8 mouse cellular contexts compared by ENCODE assay signal in the genomic region with DNA sequence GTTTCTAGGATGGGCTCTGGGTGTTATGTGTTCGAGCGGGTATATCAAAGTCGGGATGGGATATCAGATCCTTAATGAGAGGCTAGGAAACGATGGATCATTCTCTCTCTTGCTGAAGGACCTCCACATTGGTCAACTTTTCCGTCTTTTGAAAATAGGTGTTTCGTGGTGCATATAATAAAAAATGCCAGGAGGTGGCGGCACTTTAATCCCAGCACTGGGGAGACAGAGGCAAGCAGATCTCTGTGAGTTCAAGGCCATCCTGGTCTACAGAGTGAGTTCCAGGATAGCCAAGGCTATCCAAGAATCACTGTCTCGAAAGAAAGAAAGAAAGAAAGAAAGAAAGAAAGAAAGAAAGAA. TPM values are rescaled to one million over a fixed set of nuclear protein-coding genes. Genes with fewer than 3 reads are reported as not detected.
DNase-seq lines count a peak whose midpoint lies in the region; ATAC-seq and TF ChIP-seq lines count a peak whose summit lies in the region.

No protein-coding gene starts in this region.

- H3K27me3 ChIP-seq in kidney, postnatal 0 days (ENCODE audit: insufficient read depth, low read length): no peaks in the 10 kb centered on the region
- peaks cover 5% of the 10 kb centered on the region; the same call in 1 of the 2 replicates for H3K27me3 ChIP-seq in embryonic facial prominence, embryonic 13.5 days
- H3K27me3 ChIP-seq in intestine, postnatal 0 days (replicated peaks; ENCODE audit: control insufficient read depth, insufficient read depth, low read length): no peaks in the 10 kb centered on the region
- no peaks in the 10 kb centered on the region for H3K27me3 ChIP-seq in myocyte (ENCODE audit: control insufficient read depth, insufficient read depth, insufficient read length)

- no peak for DNase-seq in kidney, postnatal 0 days (ENCODE audit: low spot score)
- DNase-seq in kidney, adult 11 months: no peak
- DNase-seq in thymus, postnatal 36 days: no peak
- DNase-seq in layer of hippocampus, adult 9-11 months: no peak
- no peak for DNase-seq in left cerebral cortex, adult 9 months (ENCODE audit: low spot score in 2 of 2)

- no peaks in the 10 kb centered on the region for H3K9me3 ChIP-seq in kidney, postnatal 0 days (replicated peaks; ENCODE audit: low read length)
- no peaks in the 10 kb centered on the region for H3K9me3 ChIP-seq in embryonic facial prominence, embryonic 13.5 days
- no peaks in the 10 kb centered on the region for H3K9me3 ChIP-seq in intestine, postnatal 0 days (ENCODE audit: control insufficient read depth)

- H3K4me2 ChIP-seq in kidney, postnatal 0 days (ENCODE audit: low read length): 0 out of 2 replicates have a peak overlapping the region, but pooled peaks have one; percentile 85
- H3K4me2 ChIP-seq in embryonic facial prominence, embryonic 13.5 days: peak overlapping the region; percentile 90
- H3K4me2 ChIP-seq in intestine, postnatal 0 days (replicated peaks; ENCODE audit: low read depth): peak overlapping the region; percentile 82
- H3K4me2 ChIP-seq in myocyte (ENCODE audit: low read depth): peak overlapping the region; percentile 30

- H3K4me1 ChIP-seq in kidney, postnatal 0 days (replicated peaks; ENCODE audit: insufficient read depth, low read length): peaks cover 8% of the 10 kb centered on the region; the same call in 1 of the 2 replicates
- peaks cover 28% of the 10 kb centered on the region for H3K4me1 ChIP-seq in embryonic facial prominence, embryonic 13.5 days
- H3K4me1 ChIP-seq in intestine, postnatal 0 days (replicated peaks; ENCODE audit: control insufficient read depth, insufficient read depth, low read length): peaks cover 18% of the 10 kb centered on the region

- no peak overlapping the region; the same call in 1 of the 2 replicates for H3K4me3 ChIP-seq in kidney, postnatal 0 days (replicated peaks; ENCODE audit: low read depth, low read length)
- H3K4me3 ChIP-seq in embryonic facial prominence, embryonic 13.5 days: peak overlapping the region; percentile 91
- H3K4me3 ChIP-seq in intestine, postnatal 0 days (ENCODE audit: low read depth, low read length): no peak overlapping the region
- peak overlapping the region; percentile 70 for H3K4me3 ChIP-seq in myocyte

- H3ac ChIP-seq in myocyte (ENCODE audit: control insufficient read depth, insufficient read length): no peak overlapping the region

- H3K27ac ChIP-seq in kidney, postnatal 0 days: no peak overlapping the region
- H3K27ac ChIP-seq in embryonic facial prominence, embryonic 13.5 days: peak overlapping the region; percentile 28; the same call in 1 of the 2 replicates
- 0 out of 2 replicates have a peak overlapping the region, but pooled peaks have one; percentile 87 for H3K27ac ChIP-seq in intestine, postnatal 0 days (ENCODE audit: low read depth, low read length)

- H3K9ac ChIP-seq in kidney, postnatal 0 days (ENCODE audit: low read depth, low read length): no peak overlapping the region
- H3K9ac ChIP-seq in embryonic facial prominence, embryonic 13.5 days: peak overlapping the region; percentile 21; the same call in 1 of the 2 replicates
- no peak overlapping the region for H3K9ac ChIP-seq in intestine, postnatal 0 days (ENCODE audit: low read depth, low read length)

- no peak for ATAC-seq in kidney, postnatal 0 days (replicated peaks; ENCODE audit: low FRiP score, low read depth)
- no peak for ATAC-seq in embryonic facial prominence, embryonic 13.5 days (ENCODE audit: insufficient number of reproducible peaks, insufficient read depth, low FRiP score, low TSS enrichment, low read depth)
- no peak for ATAC-seq in intestine, postnatal 0 days

- TF ChIP-seq CTCF in kidney, postnatal 0 days (IDR thresholded peaks at IDR 0.05; ENCODE audit: low read depth): 0 out of 2 replicates have a peak, but pooled peaks have one; percentile 34
- peak; percentile 43 for TF ChIP-seq CTCF in intestine, postnatal 0 days (IDR thresholded peaks at IDR 0.05; ENCODE audit: low read depth)

- WGBS in kidney, postnatal 0 days: 14% methylated on average over 8 of the region's 8 CpGs
- 14% methylated on average over 8 of the region's 8 CpGs for WGBS in embryonic facial prominence, embryonic 13.5 days
- WGBS in intestine, postnatal 0 days: 9% methylated on average over 8 of the region's 8 CpGs

- H3K79me2 ChIP-seq in myocyte (ENCODE audit: control insufficient read depth, insufficient read depth): peaks cover 32% of the 10 kb centered on the region

- TF ChIP-seq POLR2A in myocyte (IDR thresholded peaks at IDR 0.05; ENCODE audit: insufficient read length, low read depth): no peak

- H3K36me3 ChIP-seq in kidney, postnatal 0 days (ENCODE audit: insufficient read depth, low read length): peaks cover 4% of the 10 kb centered on the region; the same call in 1 of the 2 replicates
- peaks cover 19% of the 10 kb centered on the region for H3K36me3 ChIP-seq in embryonic facial prominence, embryonic 13.5 days
- H3K36me3 ChIP-seq in intestine, postnatal 0 days (ENCODE audit: control insufficient read depth, insufficient read depth): peaks cover 6% of the 10 kb centered on the region; the same call in 1 of the 2 replicates
- H3K36me3 ChIP-seq in myocyte (ENCODE audit: control insufficient read depth, insufficient read depth): no peaks in the 10 kb centered on the region

TF ChIP-seq in myocyte, 11 proteins besides CTCF, POLR2A, EP300 and RAD21:
- TF ChIP-seq E2F4 (IDR thresholded peaks at IDR 0.05; ENCODE audit: insufficient read depth) (no peak), TCF12 (IDR thresholded peaks at IDR 0.05; ENCODE audit: insufficient read depth, poor library complexity, severe bottlenecking) (no peak), POLR2AphosphoS2 (IDR thresholded peaks at IDR 0.05; ENCODE audit: insufficient read length, low read depth) (no peak), TCF3 (IDR thresholded peaks at IDR 0.05; ENCODE audit: insufficient read length, low read depth) (no peak), SRF (IDR thresholded peaks at IDR 0.05; ENCODE audit: control insufficient read depth, insufficient read length, low read depth) (no peak), MAX (IDR thresholded peaks at IDR 0.05; ENCODE audit: low read depth) (no peak), MYOD1 (IDR thresholded peaks at IDR 0.05; ENCODE audit: control insufficient read depth in 1 of 3, insufficient read length in 2 of 3, low read depth in 2 of 3) (no peak), USF1 (IDR thresholded peaks at IDR 0.05; ENCODE audit: low read depth) (no peak), REST (IDR thresholded peaks at IDR 0.05; ENCODE audit: insufficient read depth, insufficient read length) (no peak), MYOG (IDR thresholded peaks at IDR 0.05; ENCODE audit: control insufficient read depth in 1 of 3, insufficient read depth in 1 of 3, insufficient read length in 2 of 3, low read depth in 2 of 3) (no peak), CEBPB (IDR thresholded peaks at IDR 0.05; ENCODE audit: insufficient read depth, poor library complexity, severe bottlenecking) (no peak)

RNA-seq across cellular contexts. Expression of a gene that starts 0.8 kb away (rescaled TPM):
- polyA plus RNA-seq in kidney, postnatal 0 days (2015; fragmentation: Nextera tagmentation; extraction: Ambion mirVana): 76.4 and 83.7 TPM in 2 replicates
- 162 and 183 TPM in 2 replicates for polyA plus RNA-seq in embryonic facial prominence, embryonic 13.5 days (2015; fragmentation: Nextera tagmentation; extraction: Ambion mirVana)
- 34.1 and 34.5 TPM in 2 replicates for polyA plus RNA-seq in intestine, postnatal 0 days (2015; fragmentation: Nextera tagmentation; extraction: Ambion mirVana)
- 67.5 TPM for polyA plus RNA-seq in myocyte (2012; fragmentation: generic; extraction: Trizol)

RNA-seq across cellular contexts. Expression of a gene that starts 27.6 kb away (rescaled TPM):
- polyA plus RNA-seq in kidney, postnatal 0 days (2015; fragmentation: Nextera tagmentation; extraction: Ambion mirVana): 1,117 and 1,253 TPM in 2 replicates
- polyA plus RNA-seq in embryonic facial prominence, embryonic 13.5 days (2015; fragmentation: Nextera tagmentation; extraction: Ambion mirVana): 447 and 479 TPM in 2 replicates
- 1,032 and 1,082 TPM in 2 replicates for polyA plus RNA-seq in intestine, postnatal 0 days (2015; fragmentation: Nextera tagmentation; extraction: Ambion mirVana)
- 1,247 TPM for polyA plus RNA-seq in myocyte (2012; fragmentation: generic; extraction: Trizol)

RNA-seq across cellular contexts. Expression of a gene that starts 34.9 kb away (rescaled TPM):
- 163 and 165 TPM in 2 replicates for polyA plus RNA-seq in kidney, postnatal 0 days (2015; fragmentation: Nextera tagmentation; extraction: Ambion mirVana)
- 263 and 297 TPM in 2 replicates for polyA plus RNA-seq in embryonic facial prominence, embryonic 13.5 days (2015; fragmentation: Nextera tagmentation; extraction: Ambion mirVana)
- 48.0 and 51.0 TPM in 2 replicates for polyA plus RNA-seq in intestine, postnatal 0 days (2015; fragmentation: Nextera tagmentation; extraction: Ambion mirVana)
- 190 TPM for polyA plus RNA-seq in myocyte (2012; fragmentation: generic; extraction: Trizol)

RNA-seq across cellular contexts. Expression of a gene that starts 46.8 kb away (rescaled TPM):
- polyA plus RNA-seq in kidney, postnatal 0 days (2015; fragmentation: Nextera tagmentation; extraction: Ambion mirVana): 6.6 and 7.8 TPM in 2 replicates
- 8.9 and 10.4 TPM in 2 replicates for polyA plus RNA-seq in embryonic facial prominence, embryonic 13.5 days (2015; fragmentation: Nextera tagmentation; extraction: Ambion mirVana)
- polyA plus RNA-seq in intestine, postnatal 0 days (2015; fragmentation: Nextera tagmentation; extraction: Ambion mirVana): 3.2 and 4.2 TPM in 2 replicates
- polyA plus RNA-seq in myocyte (2012; fragmentation: generic; extraction: Trizol): 29.6 TPM

Comparison
In these comparisons a context has a peak if more than half of its experiments do, and no peak if none do; other contexts are left out.
1. H3K4me2 ChIP-seq: peak in every context shown above with its lines; median percentile 90 in embryonic facial prominence, embryonic 13.5 days; 85 in kidney, postnatal 0 days; 82 in intestine, postnatal 0 days; 30 in myocyte.
2. H3K4me3 ChIP-seq: peak in embryonic facial prominence, embryonic 13.5 days (single experiment) and myocyte (single experiment); none in kidney, postnatal 0 days (single experiment) and intestine, postnatal 0 days (single experiment).